Mouse (Mus musculus): Measurements from ENCODE around the gene Zfp523. TPM values are rescaled to one million over a fixed set of nuclear protein-coding genes. Genes with fewer than 3 reads are reported as not detected.

Zfp523 gene
- polyA plus RNA-seq, 1 experiment, result 71.9 TPM

- 38% methylated on average over 9 of the region's 9 CpGs for WGBS
- TF ChIP-seq CTCF (IDR thresholded peaks at IDR 0.05; ENCODE audit: borderline replicate concordance, insufficient read depth, low read depth, low read length), result no peak
- no peak for TF ChIP-seq POLR2A (IDR thresholded peaks at IDR 0.05; ENCODE audit: borderline replicate concordance, insufficient read depth, low read length)
- Histone ChIP-seq H3K27me3 (ENCODE audit: control insufficient read depth, insufficient read depth, low read length) (peaks cover 1% of the 10 kb centered on the region; the same call in 1 of the 2 replicates), H3K27ac (ENCODE audit: insufficient read depth, low read length) (no peak overlapping the region), H3K4me1 (ENCODE audit: control insufficient read depth, insufficient read depth, low read length) (peaks cover 13% of the 10 kb centered on the region), H3K4me3 (replicated peaks; ENCODE audit: insufficient read depth, low read depth, low read length) (no peak overlapping the region)
- no peak for DNase-seq
Measured at GRCm38 (mm10) chr17:28143751-28144150, 33.2 kb upstream of the Zfp523 start.

DNA sequence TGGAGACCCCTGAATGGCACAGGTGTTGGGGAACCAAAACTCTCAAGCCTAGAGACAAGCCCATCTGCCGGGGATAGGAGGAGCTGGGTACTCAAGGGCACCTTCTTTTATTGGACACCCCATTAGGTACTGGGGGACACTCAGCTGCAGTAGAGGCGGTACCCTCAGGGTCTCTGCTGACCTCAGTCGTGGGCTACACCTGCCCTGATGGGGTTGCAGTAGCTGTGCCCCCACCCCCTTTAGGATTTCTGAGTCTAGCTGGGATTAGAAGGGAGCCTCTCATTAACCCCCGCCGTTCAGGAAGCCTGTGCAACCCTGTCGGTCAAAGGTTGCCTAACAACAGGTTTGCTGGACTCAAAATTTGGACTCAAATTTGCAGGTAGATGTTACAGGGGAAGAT is 32.7 kb upstream of the Zfp523 start:
- peaks cover 18% of the 10 kb centered on the region for H3K4me1 ChIP-seq (ENCODE audit: control insufficient read depth, insufficient read depth, low read length)
- H3K27me3 ChIP-seq (ENCODE audit: control insufficient read depth, insufficient read depth, low read length), result peaks cover 1% of the 10 kb centered on the region; the same call in 1 of the 2 replicates
- 52% methylated on average over 6 of the region's 6 CpGs for WGBS
- H3K27ac ChIP-seq (ENCODE audit: insufficient read depth, low read length), result no peak overlapping the region
- TF ChIP-seq POLR2A (IDR thresholded peaks at IDR 0.05; ENCODE audit: borderline replicate concordance, insufficient read depth, low read length) (no peak), CTCF (IDR thresholded peaks at IDR 0.05; ENCODE audit: borderline replicate concordance, insufficient read depth, low read depth, low read length) (no peak)
- no peak overlapping the region for H3K4me3 ChIP-seq (replicated peaks; ENCODE audit: insufficient read depth, low read depth, low read length)
- no peak for DNase-seq

DNA sequence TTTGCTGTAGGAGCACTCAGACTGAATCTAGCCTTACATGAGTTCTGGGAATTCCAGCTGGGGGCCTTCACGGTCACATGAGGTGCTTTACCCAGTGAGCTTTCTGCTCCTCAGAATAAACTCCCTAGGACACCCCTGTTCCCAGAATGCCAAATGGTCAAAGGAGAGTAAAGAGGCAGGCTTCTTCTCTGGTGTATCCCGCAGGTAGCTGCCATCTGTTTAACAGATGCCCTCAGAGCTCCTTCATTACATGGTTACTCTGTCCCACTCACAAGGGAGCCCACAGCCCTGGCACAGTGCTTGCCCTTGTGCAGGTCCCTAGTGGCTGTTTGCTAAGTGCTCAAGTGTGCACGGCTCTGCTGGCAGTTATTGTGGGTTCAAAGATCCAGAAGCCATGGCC is 28.6 kb upstream of the Zfp523 start:
- DNase-seq, result peak; percentile 60 to 75
- TF ChIP-seq POLR2A (IDR thresholded peaks at IDR 0.05; ENCODE audit: borderline replicate concordance, insufficient read depth, low read length) (no peak), CTCF (IDR thresholded peaks at IDR 0.05; ENCODE audit: borderline replicate concordance, insufficient read depth, low read depth, low read length) (no peak)
- WGBS, result 13% methylated on average over 3 of the region's 3 CpGs

DNA sequence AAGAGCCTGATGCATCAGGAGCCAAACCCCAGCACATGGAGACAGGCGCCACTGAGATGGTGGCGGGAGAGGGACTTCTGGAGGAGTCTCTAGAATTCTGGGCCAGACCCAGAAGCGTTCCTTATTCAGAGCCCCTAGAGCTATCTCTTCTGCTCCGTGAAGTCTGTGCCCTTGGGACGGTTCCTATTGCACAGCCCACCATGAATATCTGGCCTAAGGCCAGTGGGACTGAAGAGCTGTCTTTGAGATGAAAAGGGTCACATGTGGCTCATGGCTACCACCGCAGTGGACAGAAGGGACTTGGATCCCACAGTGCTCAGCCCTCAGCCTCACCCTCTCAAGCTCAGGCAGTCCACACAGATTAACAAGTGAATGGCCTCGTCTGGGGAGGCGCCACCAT is 27.2 kb upstream of the Zfp523 start:
- DNase-seq, result no peak
- H3K4me3 ChIP-seq (replicated peaks; ENCODE audit: insufficient read depth, low read depth, low read length), result no peak overlapping the region
- TF ChIP-seq POLR2A (IDR thresholded peaks at IDR 0.05; ENCODE audit: borderline replicate concordance, insufficient read depth, low read length) (no peak), CTCF (IDR thresholded peaks at IDR 0.05; ENCODE audit: borderline replicate concordance, insufficient read depth, low read depth, low read length) (no peak)
- no peak overlapping the region for H3K27ac ChIP-seq (ENCODE audit: insufficient read depth, low read length)
- no peaks in the 10 kb centered on the region for H3K27me3 ChIP-seq (ENCODE audit: control insufficient read depth, insufficient read depth, low read length)
- 77% methylated on average over 8 of the region's 8 CpGs for WGBS
- H3K4me1 ChIP-seq (ENCODE audit: control insufficient read depth, insufficient read depth, low read length), result peaks cover 15% of the 10 kb centered on the region

More for the DNA sequence above, 28.6 kb upstream of the Zfp523 start:
- no peaks in the 10 kb centered on the region for H3K27me3 ChIP-seq (ENCODE audit: control insufficient read depth, insufficient read depth, low read length)
- H3K4me1 ChIP-seq (ENCODE audit: control insufficient read depth, insufficient read depth, low read length), result peaks cover 15% of the 10 kb centered on the region
- H3K27ac ChIP-seq (ENCODE audit: insufficient read depth, low read length), result no peak overlapping the region
- H3K4me3 ChIP-seq (replicated peaks; ENCODE audit: insufficient read depth, low read depth, low read length), result no peak overlapping the region

GRCm38 (mm10) chr17:28150456-28150855 is 26.5 kb upstream of the Zfp523 start:
- no peak overlapping the region for H3K4me3 ChIP-seq (replicated peaks; ENCODE audit: insufficient read depth, low read depth, low read length)
- H3K27ac ChIP-seq (ENCODE audit: insufficient read depth, low read length), result no peak overlapping the region
- 90% methylated on average over 12 of the region's 12 CpGs for WGBS
- H3K4me1 ChIP-seq (ENCODE audit: control insufficient read depth, insufficient read depth, low read length), result peaks cover 22% of the 10 kb centered on the region
- no peaks in the 10 kb centered on the region for H3K27me3 ChIP-seq (ENCODE audit: control insufficient read depth, insufficient read depth, low read length)
- no peak for TF ChIP-seq POLR2A (IDR thresholded peaks at IDR 0.05; ENCODE audit: borderline replicate concordance, insufficient read depth, low read length)
- no peak for TF ChIP-seq CTCF (IDR thresholded peaks at IDR 0.05; ENCODE audit: borderline replicate concordance, insufficient read depth, low read depth, low read length)
- no peak for DNase-seq

DNA sequence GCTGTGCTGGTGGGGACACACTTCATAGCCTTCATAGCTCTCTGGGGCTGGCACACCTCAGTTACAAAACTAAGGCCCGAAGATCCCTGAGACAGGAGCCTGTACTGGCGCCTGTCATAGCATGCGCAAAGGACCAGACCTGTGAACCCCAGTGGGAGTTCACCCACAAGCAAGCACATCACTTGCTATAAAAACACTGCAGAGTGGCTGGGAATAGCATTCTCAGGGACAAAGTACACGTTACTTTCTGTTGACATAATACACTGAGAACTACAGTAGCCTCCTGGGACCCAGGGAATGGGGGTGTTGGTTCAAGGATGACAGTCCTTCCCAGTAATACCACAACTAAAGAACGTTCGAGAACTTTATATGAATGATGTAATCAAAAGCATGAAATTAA is 23.8 kb upstream of the Zfp523 start:
- Histone ChIP-seq H3K27ac (ENCODE audit: insufficient read depth, low read length) (no peak overlapping the region), H3K4me3 (replicated peaks; ENCODE audit: insufficient read depth, low read depth, low read length) (no peak overlapping the region), H3K27me3 (ENCODE audit: control insufficient read depth, insufficient read depth, low read length) (no peaks in the 10 kb centered on the region), H3K4me1 (ENCODE audit: control insufficient read depth, insufficient read depth, low read length) (peaks cover 18% of the 10 kb centered on the region)
- 83% methylated on average over 6 of the region's 6 CpGs for WGBS
- TF ChIP-seq POLR2A (IDR thresholded peaks at IDR 0.05; ENCODE audit: borderline replicate concordance, insufficient read depth, low read length) (no peak), CTCF (IDR thresholded peaks at IDR 0.05; ENCODE audit: borderline replicate concordance, insufficient read depth, low read depth, low read length) (no peak)
- no peak for DNase-seq

DNA sequence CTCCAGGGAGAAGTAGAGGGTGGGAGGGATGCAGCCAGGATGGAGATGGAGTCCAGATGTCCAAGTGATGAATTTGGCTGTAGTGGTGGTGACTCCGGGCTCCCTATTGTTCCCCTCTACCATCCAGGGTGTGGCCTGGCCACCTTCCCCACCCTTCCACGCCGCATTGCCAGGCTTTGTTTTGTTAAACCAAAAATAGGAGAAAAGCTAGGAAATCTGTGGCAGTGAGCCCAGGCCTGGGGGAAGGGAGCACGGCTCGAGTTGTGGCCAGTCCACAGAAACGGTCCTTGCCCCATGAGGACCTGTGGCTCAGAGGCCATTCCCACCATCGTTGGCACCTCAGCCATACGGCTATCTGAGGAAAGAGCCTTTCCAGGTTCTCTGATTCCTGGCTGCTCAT is 22.0 kb upstream of the Zfp523 start:
- TF ChIP-seq POLR2A (IDR thresholded peaks at IDR 0.05; ENCODE audit: borderline replicate concordance, insufficient read depth, low read length) (no peak), CTCF (IDR thresholded peaks at IDR 0.05; ENCODE audit: borderline replicate concordance, insufficient read depth, low read depth, low read length) (no peak)
- Histone ChIP-seq H3K27ac (ENCODE audit: insufficient read depth, low read length) (no peak overlapping the region), H3K4me1 (ENCODE audit: control insufficient read depth, insufficient read depth, low read length) (peaks cover 8% of the 10 kb centered on the region; the same call in 1 of the 2 replicates), H3K27me3 (ENCODE audit: control insufficient read depth, insufficient read depth, low read length) (no peaks in the 10 kb centered on the region), H3K4me3 (replicated peaks; ENCODE audit: insufficient read depth, low read depth, low read length) (no peak overlapping the region)
- 38% methylated on average over 8 of the region's 8 CpGs for WGBS
- no peak for DNase-seq

- WGBS, result 61% methylated on average over 10 of the region's 10 CpGs
- H3K4me1 ChIP-seq (ENCODE audit: control insufficient read depth, insufficient read depth, low read length), result peaks cover 5% of the 10 kb centered on the region; the same call in 1 of the 2 replicates
- no peak overlapping the region for H3K27ac ChIP-seq (ENCODE audit: insufficient read depth, low read length)
- no peak overlapping the region for H3K4me3 ChIP-seq (replicated peaks; ENCODE audit: insufficient read depth, low read depth, low read length)
- H3K27me3 ChIP-seq (ENCODE audit: control insufficient read depth, insufficient read depth, low read length), result no peaks in the 10 kb centered on the region
- DNase-seq, result no peak
- TF ChIP-seq CTCF (IDR thresholded peaks at IDR 0.05; ENCODE audit: borderline replicate concordance, insufficient read depth, low read depth, low read length) (no peak), POLR2A (IDR thresholded peaks at IDR 0.05; ENCODE audit: borderline replicate concordance, insufficient read depth, low read length) (no peak)
Measured at GRCm38 (mm10) chr17:28160361-28160760, 16.6 kb upstream of the Zfp523 start.

Measured in cerebellum, adult 2 months (tissue).